Mouse (Mus musculus): ENCODE data around the gene Man1a. TPM values are rescaled to one million over a fixed set of nuclear protein-coding genes. Genes with fewer than 3 reads are reported as not detected.

Man1a gene
- total and polyA plus RNA-seq, 3 experiments: 5.8 to 7.3 TPM; not detected in 1

DNA sequence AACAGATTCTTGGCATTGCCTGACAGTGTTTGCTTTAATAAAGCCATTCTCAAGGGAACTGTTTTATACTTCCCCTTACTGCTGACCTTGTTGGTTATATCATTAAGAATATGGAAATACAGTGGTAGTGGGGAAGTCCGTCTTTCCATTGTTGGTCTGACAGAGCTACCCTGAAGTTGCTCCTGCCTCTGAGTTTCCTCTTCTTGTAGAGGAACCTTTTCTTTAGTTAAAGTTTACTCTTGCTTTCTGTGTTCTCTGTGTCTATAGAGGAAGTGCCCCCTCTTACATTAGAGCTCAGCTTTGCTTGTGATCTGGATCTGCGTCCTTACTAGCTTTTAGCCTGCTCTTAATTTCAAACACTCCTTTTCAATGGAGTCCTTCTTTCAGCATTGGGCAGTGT is 42.9 kb upstream of the Man1a start:
- peak; percentile 16 for DNase-seq (ENCODE audit: low read depth, low spot score)
- no peaks in the 10 kb centered on the region for H3K79me2 ChIP-seq (ENCODE audit: control insufficient read depth, insufficient read depth, low read length, poor library complexity)
- no peak overlapping the region for H3K9ac ChIP-seq (ENCODE audit: control insufficient read depth, low read depth, low read length, poor library complexity, severe bottlenecking)
- no peak overlapping the region for H3K27ac ChIP-seq (ENCODE audit: control insufficient read depth, low read depth, low read length)
- peaks cover 0 to 3% of the 10 kb centered on the region in 2 experiments; a peak in 1 of 4 replicates for H3K36me3 ChIP-seq (ENCODE audit: control insufficient read depth in 1 of 2, insufficient read depth in 2 of 2, low read length in 2 of 2)
- no peak for TF ChIP-seq MAZ (IDR thresholded peaks at IDR 0.05; ENCODE audit: low read depth, low read length)
- TF ChIP-seq TCF12 (IDR thresholded peaks at IDR 0.05; ENCODE audit: low read depth, low read length): no peak
- TF ChIP-seq ELF1 (IDR thresholded peaks at IDR 0.05; ENCODE audit: low read depth, low read length): no peak
- no peak for TF ChIP-seq SIN3A (IDR thresholded peaks at IDR 0.05; ENCODE audit: low read length)
- TF ChIP-seq MXI1 (IDR thresholded peaks at IDR 0.05; ENCODE audit: low read depth, low read length): no peak
- TF ChIP-seq USF1 (IDR thresholded peaks at IDR 0.05; ENCODE audit: low read depth, low read length): no peak
- H3K27me3 ChIP-seq (ENCODE audit: control insufficient read depth in 1 of 2, insufficient read depth in 2 of 2, low read length in 2 of 2): no peaks in the 10 kb centered on the region
- H3K4me1 ChIP-seq (ENCODE audit: control insufficient read depth in 1 of 2, insufficient read depth in 2 of 2, low read length in 2 of 2): 0 out of 4 replicates have a peak, but pooled peaks cover 0 to 2% of the 10 kb centered on the region in 2 experiments
- H3K9me3 ChIP-seq (replicated peaks; ENCODE audit: insufficient read depth, low read length): no peaks in the 10 kb centered on the region
- no peak overlapping the region for H3K4me3 ChIP-seq (ENCODE audit: control insufficient read depth in 1 of 2, insufficient read depth in 1 of 2, low read depth in 2 of 2, low read length in 2 of 2)

DNA sequence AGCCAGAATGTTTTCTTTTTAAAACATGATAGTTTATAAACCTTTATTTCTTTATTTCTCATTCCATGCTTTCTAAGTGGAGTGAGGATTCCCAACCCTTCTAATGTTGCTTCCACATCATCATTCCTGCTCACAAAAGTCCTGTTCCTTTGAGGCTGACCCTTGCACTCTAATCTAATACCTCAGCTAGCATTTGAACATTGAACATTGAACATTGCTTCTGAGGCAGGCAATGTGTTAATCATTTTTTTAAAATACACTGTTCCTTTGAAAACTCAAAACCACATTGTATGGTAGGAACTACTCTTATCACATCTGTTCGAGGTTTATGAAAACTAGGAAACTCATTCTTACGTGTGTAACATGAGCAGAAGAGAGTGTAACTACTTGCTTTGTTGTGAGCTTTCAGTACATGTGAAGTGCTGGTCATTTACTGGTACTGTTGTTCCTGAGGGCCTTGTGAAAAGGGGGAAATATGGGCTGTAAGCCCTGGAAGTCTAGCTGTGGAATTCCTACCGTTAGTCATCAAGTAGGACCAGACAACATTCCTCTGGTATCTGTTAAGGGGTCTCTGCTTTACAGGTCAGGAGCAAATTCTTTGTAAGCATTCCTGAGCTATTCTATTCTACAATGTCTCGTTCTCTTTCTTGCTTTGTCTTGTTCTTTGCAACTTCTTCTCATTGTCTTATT is 42.0 kb upstream of the Man1a start:
- Histone ChIP-seq H3K36me3 (ENCODE audit: control insufficient read depth in 1 of 2, insufficient read depth in 2 of 2, low read length in 2 of 2) (peaks cover 0 to 3% of the 10 kb centered on the region in 2 experiments; a peak in 1 of 4 replicates), H3K27ac (ENCODE audit: control insufficient read depth, low read depth, low read length) (no peak overlapping the region), H3K9me3 (replicated peaks; ENCODE audit: insufficient read depth, low read length) (no peaks in the 10 kb centered on the region), H3K4me1 (ENCODE audit: control insufficient read depth in 1 of 2, insufficient read depth in 2 of 2, low read length in 2 of 2) (0 out of 4 replicates have a peak, but pooled peaks cover 0 to 2% of the 10 kb centered on the region in 2 experiments), H3K4me3 (ENCODE audit: control insufficient read depth in 1 of 2, insufficient read depth in 1 of 2, low read depth in 2 of 2, low read length in 2 of 2) (no peak overlapping the region), H3K9ac (ENCODE audit: control insufficient read depth, low read depth, low read length, poor library complexity, severe bottlenecking) (no peak overlapping the region), H3K27me3 (ENCODE audit: control insufficient read depth in 1 of 2, insufficient read depth in 2 of 2, low read length in 2 of 2) (no peaks in the 10 kb centered on the region), H3K79me2 (ENCODE audit: control insufficient read depth, insufficient read depth, low read length, poor library complexity) (no peaks in the 10 kb centered on the region)
- TF ChIP-seq BHLHE40 (IDR thresholded peaks at IDR 0.05; ENCODE audit: borderline replicate concordance, low read depth, low read length) (no peak), MYC (IDR thresholded peaks at IDR 0.05; ENCODE audit: low read depth, low read length) (no peak), POLR2AphosphoS2 (IDR thresholded peaks at IDR 0.05; ENCODE audit: low read length) (no peak), MAZ (IDR thresholded peaks at IDR 0.05; ENCODE audit: low read depth, low read length) (no peak), USF2 (IDR thresholded peaks at IDR 0.05; ENCODE audit: borderline replicate concordance in 1 of 2, insufficient read depth in 1 of 2, low read depth in 1 of 2, low read length in 2 of 2) (no peak), MXI1 (IDR thresholded peaks at IDR 0.05; ENCODE audit: low read depth, low read length) (no peak), RAD21 (IDR thresholded peaks at IDR 0.05; ENCODE audit: low read depth, low read length) (no peak), MAFK (IDR thresholded peaks at IDR 0.05; ENCODE audit: borderline replicate concordance, low read depth, low read length) (no peak)
- no peak for DNase-seq (ENCODE audit: low read depth, low spot score)

DNA sequence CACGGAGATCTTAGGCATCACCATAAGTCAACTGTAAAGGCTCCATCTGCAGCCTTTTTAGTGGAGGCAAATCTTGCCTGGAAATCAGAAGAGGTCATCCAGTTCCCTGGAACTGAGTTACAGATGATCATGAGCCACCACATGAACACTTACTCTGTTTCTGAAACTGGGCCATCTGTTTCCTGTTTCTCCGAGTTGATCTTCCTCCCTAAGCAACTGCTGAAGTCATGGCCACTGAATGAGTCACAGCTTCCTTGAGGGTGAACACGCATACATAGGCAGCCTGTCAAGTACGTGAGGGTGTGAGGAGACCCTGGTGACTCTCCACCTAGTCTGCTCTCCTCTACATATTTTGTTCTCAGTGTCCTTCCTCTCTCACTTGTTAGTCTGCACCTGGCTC is 41.4 kb upstream of the Man1a start:
- Histone ChIP-seq H3K9ac (ENCODE audit: control insufficient read depth, low read depth, low read length, poor library complexity, severe bottlenecking) (no peak overlapping the region), H3K36me3 (ENCODE audit: control insufficient read depth in 1 of 2, insufficient read depth in 2 of 2, low read length in 2 of 2) (peaks cover 0 to 3% of the 10 kb centered on the region in 2 experiments; a peak in 1 of 4 replicates), H3K27ac (ENCODE audit: control insufficient read depth, low read depth, low read length) (no peak overlapping the region), H3K79me2 (ENCODE audit: control insufficient read depth, insufficient read depth, low read length, poor library complexity) (no peaks in the 10 kb centered on the region), H3K9me3 (replicated peaks; ENCODE audit: insufficient read depth, low read length) (no peaks in the 10 kb centered on the region), H3K4me1 (ENCODE audit: control insufficient read depth in 1 of 2, insufficient read depth in 2 of 2, low read length in 2 of 2) (0 out of 4 replicates have a peak, but pooled peaks cover 0 to 2% of the 10 kb centered on the region in 2 experiments), H3K27me3 (ENCODE audit: control insufficient read depth in 1 of 2, insufficient read depth in 2 of 2, low read length in 2 of 2) (no peaks in the 10 kb centered on the region), H3K4me3 (ENCODE audit: control insufficient read depth in 1 of 2, insufficient read depth in 1 of 2, low read depth in 2 of 2, low read length in 2 of 2) (no peak overlapping the region)
- DNase-seq (ENCODE audit: low read depth, low spot score): peak; percentile 59
- TF ChIP-seq JUND (IDR thresholded peaks at IDR 0.05; ENCODE audit: low read depth, low read length) (0 out of 2 replicates have a peak, but pooled peaks have one; percentile 13), MAX (IDR thresholded peaks at IDR 0.05; ENCODE audit: low read length) (no peak), CHD2 (IDR thresholded peaks at IDR 0.05; ENCODE audit: low read length) (no peak), MXI1 (IDR thresholded peaks at IDR 0.05; ENCODE audit: low read depth, low read length) (no peak), ETS1 (IDR thresholded peaks at IDR 0.05; ENCODE audit: low read depth, low read length) (peak; percentile 62)

All from MEL (cell line).